Mouse (Mus musculus): ENCODE data around the gene Zfp84. TPM values are rescaled to one million over a fixed set of nuclear protein-coding genes. Genes with fewer than 3 reads are reported as not detected.

The Zfp84 gene
- polyA plus RNA-seq, 1 experiment from 2014 or later: 22.6 TPM

GRCm38 (mm10) chr7:29812244-29812643, 43.9 kb downstream of the Zfp84 start:
- Histone ChIP-seq H3K9me3 (ENCODE audit: control insufficient read depth, low read length) (peaks cover 5% of the 10 kb centered on the region), H3K36me3 (ENCODE audit: control insufficient read depth, insufficient read depth) (no peaks in the 10 kb centered on the region), H3K4me2 (ENCODE audit: low read length) (no peak overlapping the region), H3K4me1 (replicated peaks; ENCODE audit: control insufficient read depth, insufficient read depth, low read length) (peaks cover 17% of the 10 kb centered on the region), H3K4me3 (replicated peaks; ENCODE audit: low read length) (no peak overlapping the region), H3K27ac (ENCODE audit: low read length) (no peak overlapping the region), H3K27me3 (replicated peaks; ENCODE audit: control insufficient read depth, insufficient read depth, low read length) (no peaks in the 10 kb centered on the region), H3K9ac (replicated peaks; ENCODE audit: low read depth, low read length) (no peak overlapping the region)
- ATAC-seq: no peak
- WGBS: 94% methylated on average over 1 of the region's 1 CpGs

- Histone ChIP-seq H3K9me3 (ENCODE audit: control insufficient read depth, low read length) (peaks cover 5% of the 10 kb centered on the region), H3K27me3 (replicated peaks; ENCODE audit: control insufficient read depth, insufficient read depth, low read length) (no peaks in the 10 kb centered on the region), H3K4me1 (replicated peaks; ENCODE audit: control insufficient read depth, insufficient read depth, low read length) (peaks cover 30% of the 10 kb centered on the region), H3K27ac (ENCODE audit: low read length) (no peak overlapping the region), H3K4me2 (ENCODE audit: low read length) (peak overlapping the region; percentile 88), H3K4me3 (replicated peaks; ENCODE audit: low read length) (no peak overlapping the region), H3K9ac (replicated peaks; ENCODE audit: low read depth, low read length) (no peak overlapping the region), H3K36me3 (ENCODE audit: control insufficient read depth, insufficient read depth) (no peaks in the 10 kb centered on the region)
- ATAC-seq: no peak
- 99% methylated on average over 2 of the region's 2 CpGs for WGBS
Observed at GRCm38 (mm10) chr7:29814381-29814780, 46.0 kb downstream of the Zfp84 start.

- peak; percentile 38 for ATAC-seq
- peak overlapping the region; percentile 88 for H3K4me2 ChIP-seq (ENCODE audit: low read length)
- H3K27me3 ChIP-seq (replicated peaks; ENCODE audit: control insufficient read depth, insufficient read depth, low read length): no peaks in the 10 kb centered on the region
- peaks cover 34% of the 10 kb centered on the region for H3K4me1 ChIP-seq (replicated peaks; ENCODE audit: control insufficient read depth, insufficient read depth, low read length)
- peak overlapping the region; percentile 75 for H3K9ac ChIP-seq (replicated peaks; ENCODE audit: low read depth, low read length)
- 1% methylated on average over 12 of the region's 12 CpGs for whole genome bisulfite sequencing
- peak overlapping the region; percentile 69 for H3K27ac ChIP-seq (ENCODE audit: low read length)
- no peaks in the 10 kb centered on the region for H3K36me3 ChIP-seq (ENCODE audit: control insufficient read depth, insufficient read depth)
- H3K9me3 ChIP-seq (ENCODE audit: control insufficient read depth, low read length): peaks cover 5% of the 10 kb centered on the region
- peak overlapping the region; percentile 70 for H3K4me3 ChIP-seq (replicated peaks; ENCODE audit: low read length)
Observed at GRCm38 (mm10) chr7:29815061-29815784, 46.9 kb downstream of the Zfp84 start.

- H3K27me3 ChIP-seq (replicated peaks; ENCODE audit: control insufficient read depth, insufficient read depth, low read length): no peaks in the 10 kb centered on the region
- peak within 1 kb of the TSS; percentile 83 for H3K27ac ChIP-seq (ENCODE audit: low read length)
- peak within 1 kb of the TSS; percentile 75 for H3K9ac ChIP-seq (replicated peaks; ENCODE audit: low read depth, low read length)
- H3K4me1 ChIP-seq (replicated peaks; ENCODE audit: control insufficient read depth, insufficient read depth, low read length): peaks cover 34% of the 10 kb centered on the region
- peak; percentile 97 for ATAC-seq
- WGBS: under 1% methylated on average over 26 of the region's 26 CpGs
- peak within 1 kb of the TSS; percentile 70 for H3K4me3 ChIP-seq (replicated peaks; ENCODE audit: low read length)
- peaks cover 2% of the 10 kb centered on the region for H3K9me3 ChIP-seq (ENCODE audit: control insufficient read depth, low read length)
- H3K36me3 ChIP-seq (ENCODE audit: control insufficient read depth, insufficient read depth): no peaks in the 10 kb centered on the region
- peak within 1 kb of the TSS; percentile 88 for H3K4me2 ChIP-seq (ENCODE audit: low read length)
Observed at GRCm38 (mm10) chr7:29815910-29816429, 47.6 kb downstream of the Zfp84 start, which contains the start of gene Zfp790. Gene Zfp790 (plus strand): TSS chr7:29816114.

- Histone ChIP-seq H3K27ac (ENCODE audit: low read length) (peak overlapping the region; percentile 81), H3K9me3 (ENCODE audit: control insufficient read depth, low read length) (no peaks in the 10 kb centered on the region), H3K4me3 (replicated peaks; ENCODE audit: low read length) (peak overlapping the region; percentile 53), H3K27me3 (replicated peaks; ENCODE audit: control insufficient read depth, insufficient read depth, low read length) (no peaks in the 10 kb centered on the region), H3K36me3 (ENCODE audit: control insufficient read depth, insufficient read depth) (peaks cover 4% of the 10 kb centered on the region; the same call in 1 of the 2 replicates), H3K9ac (replicated peaks; ENCODE audit: low read depth, low read length) (peak overlapping the region; percentile 57), H3K4me2 (ENCODE audit: low read length) (peak overlapping the region; percentile 75), H3K4me1 (replicated peaks; ENCODE audit: control insufficient read depth, insufficient read depth, low read length) (peaks cover 34% of the 10 kb centered on the region)
- 1% methylated on average over 12 of the region's 12 CpGs for WGBS
- peak; percentile 79 for ATAC-seq
Observed at GRCm38 (mm10) chr7:29818619-29819254, 50.4 kb downstream of the Zfp84 start.

- Histone ChIP-seq H3K36me3 (ENCODE audit: control insufficient read depth, insufficient read depth) (peaks cover 44% of the 10 kb centered on the region), H3K4me1 (replicated peaks; ENCODE audit: control insufficient read depth, insufficient read depth, low read length) (no peaks in the 10 kb centered on the region), H3K4me3 (replicated peaks; ENCODE audit: low read length) (no peak overlapping the region), H3K27me3 (replicated peaks; ENCODE audit: control insufficient read depth, insufficient read depth, low read length) (no peaks in the 10 kb centered on the region), H3K9ac (replicated peaks; ENCODE audit: low read depth, low read length) (no peak overlapping the region), H3K9me3 (ENCODE audit: control insufficient read depth, low read length) (no peaks in the 10 kb centered on the region), H3K27ac (ENCODE audit: low read length) (no peak overlapping the region), H3K4me2 (ENCODE audit: low read length) (no peak overlapping the region)
- 91% methylated on average over 12 of the region's 12 CpGs for WGBS
- no peak for ATAC-seq
Observed at GRCm38 (mm10) chr7:29828001-29828400, 59.6 kb downstream of the Zfp84 start.

MicroRNA genes within 50 kb of the gene (microRNA counts, 519-probe panel; counts per million panel counts)
- 2,341 counts per million, percentile 54 among the panel's probes with 10 or more counts for microRNA mmu-miR-1964

Small RNAs within 50 kb of the gene (microRNA-seq; reads per million reads assigned to microRNA genes)
- gene Mir1964: 1.9 reads per million

Other genes with a start within 250 kb of the Zfp84 start
- 13.9 and 16.1 TPM in 2 replicates for gene Sipa1l3, start 249.9 kb upstream of the Zfp84 start, polyA plus RNA-seq (2015; fragmentation: Nextera tagmentation; extraction: Ambion mirVana)
- gene Catsperg2, start 41.5 kb upstream of the Zfp84 start, polyA plus RNA-seq (2015; fragmentation: Nextera tagmentation; extraction: Ambion mirVana): 0.34 and 0.35 TPM in 2 replicates
- 17.0 and 17.9 TPM in 2 replicates for gene Zfp30, start 15.4 kb downstream of the Zfp84 start, polyA plus RNA-seq (2015; fragmentation: Nextera tagmentation; extraction: Ambion mirVana)
- gene Zfp790, start 47.6 kb downstream of the Zfp84 start, polyA plus RNA-seq (2015; fragmentation: Nextera tagmentation; extraction: Ambion mirVana): 33.8 and 37.1 TPM in 2 replicates
- gene Zfp940, start 85.1 kb downstream of the Zfp84 start, polyA plus RNA-seq (2015; fragmentation: Nextera tagmentation; extraction: Ambion mirVana): 15.7 and 18.2 TPM in 2 replicates
- 23.4 and 23.7 TPM in 2 replicates for gene Zfp420, start 91.4 kb downstream of the Zfp84 start, polyA plus RNA-seq (2015; fragmentation: Nextera tagmentation; extraction: Ambion mirVana)
- gene Zfp27, start 138.0 kb downstream of the Zfp84 start, polyA plus RNA-seq (2015; fragmentation: Nextera tagmentation; extraction: Ambion mirVana): 18.0 and 20.5 TPM in 2 replicates
- gene Zfp383, start 139.7 kb downstream of the Zfp84 start, polyA plus RNA-seq (2015; fragmentation: Nextera tagmentation; extraction: Ambion mirVana): 7.5 and 7.8 TPM in 2 replicates
- 22.3 and 24.3 TPM in 2 replicates for gene Zfp74, start 185.5 kb downstream of the Zfp84 start, polyA plus RNA-seq (2015; fragmentation: Nextera tagmentation; extraction: Ambion mirVana)
- 3.0 and 4.2 TPM in 2 replicates for gene Zfp568, start 215.4 kb downstream of the Zfp84 start, polyA plus RNA-seq (2015; fragmentation: Nextera tagmentation; extraction: Ambion mirVana)

Measured in forebrain, embryonic 16.5 days (tissue).